Mouse (Mus musculus) spleen, adult 2 months (tissue): ENCODE results near the gene Csf2rb.

Source experiments
- CTCF ChIP-seq: fragments of 200-500 bp; IDR thresholded peaks from 2 replicates; pipeline ENCODE4 v1.5.1; 2011; ENCODE audit warnings: mild to moderate bottlenecking, inconsistent platforms; ENCODE audit not compliant: insufficient read depth, insufficient read length, insufficient replicate concordance; ENCODE audit errors: extremely low read depth
- POLR2A ChIP-seq: fragments of 200-500 bp; IDR thresholded peaks from 2 replicates; pipeline ENCODE4 v1.6.1; 2011; ENCODE audit warnings: low read depth, low read length, inconsistent platforms

DNA sequence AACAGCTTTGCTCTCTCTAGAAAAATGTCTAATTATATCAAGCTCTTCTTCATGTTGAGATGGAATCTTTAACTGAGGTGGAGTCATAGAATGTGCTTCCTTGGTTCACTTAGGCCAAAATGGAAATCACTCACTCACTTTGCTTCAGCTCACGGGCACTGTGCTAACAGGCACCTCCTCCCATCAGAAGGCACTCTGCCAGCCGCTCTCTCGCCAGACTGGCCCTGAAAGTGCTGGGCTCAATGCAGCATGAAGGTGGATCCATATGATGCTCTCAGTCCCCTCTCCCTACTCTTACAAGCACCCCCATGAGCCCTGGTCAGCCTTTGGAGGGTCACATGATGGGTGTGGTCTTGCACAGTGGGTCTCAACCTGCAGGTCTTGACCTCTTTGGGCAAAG is 48.7 kb downstream of the Csf2rb start:
- no peak for TF ChIP-seq CTCF
- TF ChIP-seq POLR2A, result no peak
